Mouse (Mus musculus): Measurements from ENCODE around the gene Krt33b.

Krt33b gene

GRCm38 (mm10) chr11:99990571-99990970, 39.1 kb downstream of the Krt33b start:
- no peak for DNase-seq

GRCm38 (mm10) chr11:99989881-99990405, 39.7 kb downstream of the Krt33b start:
- DNase-seq: no peak

GRCm38 (mm10) chr11:99988530-99988929, 41.1 kb downstream of the Krt33b start:
- no peak for DNase-seq

- DNase-seq: no peak
Observed at GRCm38 (mm10) chr11:99986180-99986647, 43.5 kb downstream of the Krt33b start, which contains the start of gene Krtap16-1. Krtap16-1 (minus strand) TSS chr11:99986597.

GRCm38 (mm10) chr11:99985291-99986092, 44.2 kb downstream of the Krt33b start:
- DNase-seq: peak; percentile 96

- no peak for DNase-seq
Observed at GRCm38 (mm10) chr11:99983442-99983841, 46.2 kb downstream of the Krt33b start.

GRCm38 (mm10) chr11:99982731-99983130, 46.9 kb downstream of the Krt33b start:
- DNase-seq: no peak

GRCm38 (mm10) chr11:99978953-99979352, 50.7 kb downstream of the Krt33b start, which contains the start of gene Krtap29-1:
Krtap29-1 (minus strand) TSS chr11:99979053.
- DNase-seq: no peak

All from cerebellum, adult 11-12 months (tissue).